Mouse (Mus musculus) naive thymus-derived CD4-positive, alpha-beta T cell, adult 2 months (primary cell): Measurements from ENCODE around the gene Gmds.
A peak's percentile ranks its signal among the peaks of the same experiment; 100 is the strongest.

Source experiments
- DNase-seq: peaks from one replicate; pipeline ENCODE4 v3.0.0-alpha.2; 2011; ENCODE audit warnings: low read depth

The Gmds gene

DNA sequence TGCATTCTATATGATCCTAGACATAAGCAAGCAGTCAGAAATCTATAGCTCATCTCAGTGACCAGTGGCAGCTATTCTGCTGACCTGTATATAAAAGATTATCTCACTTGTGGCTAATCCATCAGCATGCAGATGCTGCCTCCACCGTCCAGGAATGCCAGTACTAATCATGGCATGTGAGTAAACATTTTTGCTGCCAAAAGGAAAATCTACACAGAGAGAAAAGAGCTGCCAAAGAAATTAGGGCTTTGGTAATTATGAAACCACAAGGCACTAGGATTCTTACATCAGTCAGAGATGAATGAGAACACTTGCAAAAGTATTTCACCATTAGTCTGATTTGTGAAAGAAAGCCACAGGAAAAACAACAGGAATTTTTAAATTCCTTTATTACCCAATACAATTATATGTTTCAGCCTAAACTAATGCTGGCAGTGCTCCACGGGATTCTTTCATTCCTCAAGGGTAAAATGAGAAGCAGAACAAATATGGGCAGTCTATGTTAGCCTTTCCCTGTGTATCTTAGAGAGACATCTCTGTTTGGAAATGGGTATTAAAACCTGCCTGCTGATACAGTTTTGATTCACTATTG lies 71.3 kb downstream of the Gmds start:
- DNase-seq = no peak

- no peak for DNase-seq
Observed at GRCm38 (mm10) chr13:32266721-32267120, 71.8 kb downstream of the Gmds start.

DNA sequence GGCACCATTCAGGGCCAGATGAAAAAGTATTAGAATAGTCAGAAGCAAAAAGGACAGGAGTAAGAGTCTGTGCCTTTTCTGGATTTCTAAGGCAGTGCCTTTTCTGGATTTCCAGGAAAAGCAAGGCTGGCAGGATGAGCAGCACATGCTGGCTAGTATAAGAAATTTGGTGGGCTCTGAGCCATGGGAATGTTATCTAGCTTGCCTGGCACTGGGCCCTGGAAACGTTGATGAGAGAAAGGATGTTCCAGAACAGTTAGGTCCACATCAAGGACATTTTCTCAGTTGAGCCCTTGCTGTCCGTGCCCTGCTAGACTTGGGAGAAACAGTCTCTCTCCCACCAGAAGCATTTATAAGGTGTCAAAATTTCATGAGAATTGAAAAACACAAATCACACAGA lies 82.4 kb downstream of the Gmds start:
- DNase-seq = no peak

GRCm38 (mm10) chr13:32252276-32252675 lies 86.3 kb downstream of the Gmds start:
- no peak for DNase-seq

DNA sequence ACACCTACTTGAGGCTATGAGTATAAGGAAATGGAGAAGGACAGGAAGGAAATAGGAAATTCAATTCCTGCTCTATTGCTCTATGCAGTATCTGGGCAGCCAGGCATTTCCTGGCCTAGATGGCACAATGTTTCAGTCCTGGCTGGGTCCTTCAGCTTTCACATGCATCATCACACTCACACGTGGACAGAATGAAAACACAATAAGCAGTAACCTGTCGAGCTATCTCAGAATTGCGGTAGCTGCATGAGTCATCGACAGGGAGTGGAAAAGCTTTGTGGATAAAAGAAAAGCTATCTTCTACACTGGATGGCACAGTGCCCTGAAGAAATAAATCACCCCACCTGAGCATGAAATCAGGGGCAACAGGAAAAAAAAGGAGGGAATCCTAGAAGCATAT lies 96.3 kb downstream of the Gmds start:
- DNase-seq = no peak

DNA sequence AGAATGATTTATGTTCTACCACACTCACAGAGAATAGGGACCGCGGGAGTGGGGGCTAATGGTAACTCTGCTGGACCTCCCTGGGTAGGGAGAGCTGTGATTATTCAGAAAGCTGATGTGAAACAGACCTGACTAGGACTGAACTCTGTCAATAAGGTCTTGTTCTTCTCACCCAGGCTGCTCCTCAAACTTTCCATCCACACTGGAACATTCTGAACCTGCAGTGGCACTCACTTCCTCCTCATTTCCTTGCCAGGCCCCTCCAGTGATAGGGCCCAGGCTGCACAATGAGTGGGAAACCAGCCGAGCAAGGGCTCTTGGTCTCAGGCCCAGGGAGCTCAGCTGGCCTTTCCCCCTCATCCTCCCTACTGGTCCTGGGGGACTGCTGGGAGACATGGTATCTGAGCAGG lies 102.3 kb downstream of the Gmds start:
- DNase-seq = no peak

DNA sequence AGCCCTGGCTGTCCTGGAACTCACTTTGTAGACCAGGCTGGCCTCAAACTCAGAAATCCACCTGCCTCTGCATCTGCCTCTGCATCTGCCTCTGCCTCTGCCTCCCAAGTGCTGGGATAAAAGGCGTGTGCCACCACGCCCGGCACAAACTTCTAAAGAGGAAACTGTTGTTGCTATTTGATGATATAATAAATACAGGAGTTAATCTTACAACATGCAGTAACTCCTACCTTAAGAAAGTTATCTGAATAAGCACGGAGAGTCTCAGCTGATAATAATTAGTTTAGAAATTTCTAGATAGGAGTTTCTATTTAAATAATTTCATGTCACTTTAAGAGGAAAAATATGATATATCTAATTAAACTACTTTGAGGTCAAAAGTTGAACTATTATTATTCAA lies 103.5 kb downstream of the Gmds start:
- no peak for DNase-seq

GRCm38 (mm10) chr13:32234019-32234418 lies 104.5 kb downstream of the Gmds start:
- DNase-seq = no peak

DNA sequence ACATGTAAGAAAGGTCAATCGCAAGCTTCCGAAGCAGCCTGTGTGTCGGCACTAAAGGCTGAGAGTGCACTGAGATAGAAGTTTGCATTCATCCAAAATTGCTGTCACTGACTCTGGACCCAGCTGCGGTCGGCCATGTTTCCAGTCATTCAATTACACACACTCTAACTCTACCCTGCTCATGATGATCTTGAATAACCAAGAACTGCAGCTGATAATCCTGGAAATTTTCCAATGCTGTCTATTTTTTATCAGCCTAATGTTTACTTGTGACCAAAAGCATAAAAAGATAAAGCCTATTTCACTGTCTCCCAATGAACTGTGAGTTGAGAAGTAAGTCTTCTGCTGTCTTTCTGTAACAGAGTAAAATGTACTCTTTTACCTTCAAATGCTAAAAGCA lies 106.1 kb downstream of the Gmds start:
- no peak for DNase-seq

GRCm38 (mm10) chr13:32231956-32232355 lies 106.6 kb downstream of the Gmds start:
- DNase-seq = no peak

DNA sequence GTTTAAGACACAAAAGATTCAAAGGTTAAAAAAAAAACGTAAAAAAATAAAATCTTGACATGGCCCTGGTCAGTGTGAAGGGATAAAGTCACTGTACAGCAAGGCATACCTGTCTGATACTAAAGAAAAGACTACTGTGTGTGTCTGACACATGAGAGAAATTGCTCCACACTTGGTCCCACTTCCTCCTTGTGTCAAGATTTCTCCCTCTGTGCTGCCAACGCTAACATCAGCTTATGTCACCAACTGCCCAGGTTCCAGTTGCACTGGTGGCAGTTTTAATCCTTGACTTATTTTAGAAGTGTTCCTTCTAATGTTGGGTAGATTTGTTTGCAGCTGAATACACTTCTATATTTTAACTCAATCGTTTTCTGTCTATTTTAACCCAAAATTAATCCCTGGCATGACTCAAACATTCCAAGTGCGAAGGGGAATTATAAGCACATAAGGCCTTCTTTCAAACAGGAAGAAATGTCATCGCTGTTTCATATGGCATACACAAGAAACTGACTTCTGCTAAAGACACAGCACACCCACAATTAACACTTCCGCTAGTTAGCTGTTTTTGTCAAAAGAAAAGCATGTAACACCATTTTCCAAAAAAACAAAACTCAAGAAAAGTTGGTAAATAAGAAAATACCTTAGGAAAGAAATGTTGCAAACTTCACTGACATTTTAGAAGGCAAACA lies 110.5 kb downstream of the Gmds start:
- no peak for DNase-seq

DNA sequence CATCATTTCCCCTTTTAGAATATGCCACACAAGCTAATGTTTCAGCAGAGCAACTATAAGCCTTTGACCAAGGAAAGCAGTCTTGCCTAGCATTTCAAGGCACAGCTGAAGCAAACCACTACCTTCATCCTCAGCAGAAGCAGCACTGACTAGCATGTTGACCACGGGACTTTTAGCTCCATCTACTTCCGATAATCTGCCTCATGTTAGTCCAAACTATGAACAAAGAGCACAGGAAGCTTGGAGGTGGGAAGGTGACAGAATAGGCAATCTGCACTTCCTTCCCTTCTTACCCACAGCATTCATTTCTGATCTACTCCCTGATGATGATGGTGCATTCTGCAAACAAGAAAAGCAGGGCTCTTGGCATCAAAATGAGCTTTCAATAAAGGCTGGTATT lies 120.9 kb downstream of the Gmds start:
- DNase-seq = no peak

DNA sequence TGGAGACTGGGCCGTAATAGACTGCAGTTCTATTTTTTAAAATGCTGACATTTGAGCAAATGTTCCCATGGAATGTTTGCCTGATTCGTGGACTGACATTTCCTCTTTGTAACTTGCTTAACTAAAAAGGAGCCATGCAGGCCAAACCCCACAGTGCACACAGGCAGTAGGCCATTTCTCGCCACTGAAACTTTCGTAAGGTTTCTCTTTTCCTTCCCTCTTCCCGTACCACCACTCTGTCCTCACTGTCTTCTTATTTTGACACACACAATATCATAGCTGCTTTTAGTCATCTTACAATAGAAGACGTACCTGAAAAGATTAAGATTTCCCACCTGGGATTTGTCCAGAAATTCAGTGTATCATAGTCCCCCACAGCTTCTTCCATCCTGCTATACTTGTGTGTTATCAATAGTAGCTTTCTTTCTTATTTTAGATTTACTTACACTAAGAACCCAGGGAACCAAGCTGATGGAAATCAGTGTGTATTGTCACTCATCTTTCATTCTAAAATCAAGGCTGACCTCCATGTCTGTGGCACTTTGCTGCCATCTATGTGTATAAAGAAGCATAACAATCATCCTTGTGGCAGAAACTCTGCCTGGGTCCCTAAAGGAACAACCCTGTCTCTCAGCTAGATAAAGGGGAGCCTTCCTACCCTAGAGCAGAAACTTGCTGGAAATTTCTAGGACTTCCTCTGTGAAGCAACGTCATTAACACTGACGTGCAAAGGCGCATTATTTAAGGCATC lies 124.7 kb downstream of the Gmds start:
- DNase-seq = peak; percentile 36

- no peak for DNase-seq
Observed at GRCm38 (mm10) chr13:32212125-32212524, 126.4 kb downstream of the Gmds start.

DNA sequence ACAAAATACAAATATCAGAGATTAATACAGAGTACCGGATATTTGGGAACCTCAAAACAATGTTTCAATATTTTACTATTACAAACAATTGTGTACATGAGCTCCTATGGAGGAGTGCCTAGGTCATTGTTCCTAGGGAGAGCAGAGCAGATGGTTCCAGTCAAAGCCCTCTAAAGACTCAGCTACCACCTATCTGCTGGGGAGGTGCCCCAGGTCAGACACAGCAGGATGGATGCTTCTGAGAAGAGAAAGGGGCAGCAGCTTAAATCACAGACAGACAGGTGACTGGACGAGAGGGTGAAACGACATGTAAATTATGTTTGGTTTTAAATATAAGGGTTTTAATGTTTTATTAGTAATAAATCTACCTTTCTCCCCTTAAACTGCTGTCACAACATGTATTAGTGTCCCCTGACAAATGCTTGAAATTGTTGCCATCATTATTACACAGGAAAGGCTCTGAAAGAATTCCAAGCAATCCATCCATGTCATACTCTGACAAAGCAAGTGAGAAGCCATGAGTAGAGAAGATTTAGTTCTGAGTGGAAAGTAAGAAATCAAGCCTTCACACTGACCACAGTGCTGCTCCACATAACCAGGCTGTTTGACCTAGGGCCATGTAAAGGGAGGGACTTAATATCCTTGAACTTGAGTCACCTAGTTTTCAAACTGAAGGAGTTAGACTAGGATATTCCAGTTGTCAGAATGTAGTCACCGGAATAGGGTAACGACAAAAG lies 131.2 kb downstream of the Gmds start:
- no peak for DNase-seq

DNA sequence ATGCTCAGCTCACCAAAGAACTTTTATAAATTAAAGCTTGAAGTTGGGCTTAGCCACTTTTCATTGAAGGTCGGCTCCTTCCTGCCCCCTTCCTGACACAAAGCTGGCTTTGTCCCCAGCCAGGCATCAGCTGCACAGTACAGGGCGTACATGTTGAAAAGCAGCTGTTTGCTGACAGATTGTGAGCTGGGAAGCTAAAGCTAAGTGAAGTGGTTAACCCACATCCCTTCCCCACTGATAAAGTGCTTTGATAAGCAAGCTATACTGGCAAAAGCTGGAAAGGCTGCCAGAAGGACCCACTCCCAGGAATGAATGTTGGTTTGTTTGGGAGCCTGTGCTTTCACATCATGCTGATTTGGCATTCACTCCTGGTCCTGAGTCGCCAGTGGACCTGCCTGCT lies 158.6 kb downstream of the Gmds start:
- DNase-seq = peak; percentile 13

GRCm38 (mm10) chr13:32178682-32179081 lies 159.9 kb downstream of the Gmds start:
- no peak for DNase-seq

DNA sequence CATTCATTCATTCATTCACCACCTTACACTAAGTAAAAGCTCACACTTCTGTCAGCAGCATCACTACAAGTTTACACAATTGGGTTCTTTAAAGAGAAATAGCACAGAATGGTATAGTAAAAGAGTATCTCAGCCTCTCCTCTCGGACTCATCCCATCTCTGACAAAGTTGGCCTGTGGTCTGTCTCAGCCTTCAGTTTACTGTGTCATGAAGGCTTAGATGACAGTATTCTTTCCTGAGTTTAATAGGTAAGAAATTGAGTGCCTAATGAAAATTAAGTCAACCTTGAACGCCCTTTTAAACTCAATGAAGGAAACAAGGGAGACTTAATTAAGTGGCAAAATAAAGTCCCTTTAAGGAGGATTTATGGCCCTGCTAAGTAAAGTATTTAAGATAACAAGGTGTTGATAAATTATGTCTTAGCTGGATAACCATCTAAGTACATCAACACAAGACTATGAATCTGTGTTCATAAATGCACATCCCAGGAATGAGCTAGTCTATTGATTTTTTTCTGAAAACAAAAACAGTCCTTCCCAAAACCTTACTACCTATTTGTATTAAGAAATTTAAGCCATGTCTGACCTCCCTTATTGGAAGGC lies 160.6 kb downstream of the Gmds start:
- no peak for DNase-seq

DNA sequence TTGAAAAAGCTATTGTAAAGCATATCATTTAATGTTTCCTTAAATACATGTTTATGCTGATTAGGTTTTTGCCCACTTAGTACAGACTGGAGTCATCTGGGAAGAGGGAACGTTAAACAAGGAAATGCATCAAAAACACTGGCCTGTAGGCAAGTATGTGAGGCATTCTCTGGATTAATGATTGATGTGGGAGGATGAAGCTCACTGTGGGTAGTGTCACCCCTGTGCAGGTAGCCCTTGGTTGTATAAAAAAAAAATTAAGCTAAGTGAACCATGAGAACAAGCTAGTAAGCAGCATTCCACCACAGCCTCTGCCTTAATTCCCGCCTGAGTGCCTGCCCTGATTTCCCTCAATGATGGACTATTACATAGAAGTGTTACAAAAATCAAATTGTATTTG lies 163.5 kb downstream of the Gmds start:
- DNase-seq = no peak

DNA sequence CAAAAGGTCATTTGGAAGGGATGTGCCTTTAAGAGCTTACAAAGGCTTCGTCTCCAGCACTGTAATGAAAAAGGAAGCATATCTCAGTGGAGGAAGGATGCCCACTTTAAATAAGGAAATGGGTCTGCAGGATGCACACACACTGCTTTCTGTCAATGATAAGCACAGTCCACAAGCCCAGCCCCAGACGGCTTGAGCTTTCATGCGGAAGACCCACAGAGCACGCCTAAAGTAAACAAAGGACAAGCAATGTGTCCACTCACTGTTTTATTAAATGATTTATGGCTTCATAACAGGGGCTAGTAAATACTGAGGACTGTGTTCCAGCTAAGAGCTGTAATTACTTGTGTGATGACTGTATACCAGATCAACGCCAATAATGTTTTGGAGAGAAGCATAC lies 169.4 kb downstream of the Gmds start:
- no peak for DNase-seq

- no peak for DNase-seq
Observed at GRCm38 (mm10) chr13:32167806-32168205, 170.7 kb downstream of the Gmds start.

- DNase-seq = no peak
Observed at GRCm38 (mm10) chr13:32165581-32165980, 173.0 kb downstream of the Gmds start.
